Mouse (Mus musculus) small intestine, adult 10 weeks (tissue): Measurements from ENCODE around the gene Myo18b. TPM values are rescaled to one million over a fixed set of nuclear protein-coding genes. Genes with fewer than 3 reads are reported as not detected.

Source experiments
- polyA plus RNA-seq: library from polyadenylated mRNA; stranded (reverse); fragments of 350-450 nt; fragmentation: Illumina TruSeq; extraction: RNeasy Lipid Tissue Mini Kit (QIAGEN cat#74804); gene quantifications from one replicate; pipeline ENCODE4 v1.2.3, GENCODE M21; 2014; ENCODE audit warnings: low replicate concordance

Gene Myo18b
- polyA plus RNA-seq: not detected

DNA sequence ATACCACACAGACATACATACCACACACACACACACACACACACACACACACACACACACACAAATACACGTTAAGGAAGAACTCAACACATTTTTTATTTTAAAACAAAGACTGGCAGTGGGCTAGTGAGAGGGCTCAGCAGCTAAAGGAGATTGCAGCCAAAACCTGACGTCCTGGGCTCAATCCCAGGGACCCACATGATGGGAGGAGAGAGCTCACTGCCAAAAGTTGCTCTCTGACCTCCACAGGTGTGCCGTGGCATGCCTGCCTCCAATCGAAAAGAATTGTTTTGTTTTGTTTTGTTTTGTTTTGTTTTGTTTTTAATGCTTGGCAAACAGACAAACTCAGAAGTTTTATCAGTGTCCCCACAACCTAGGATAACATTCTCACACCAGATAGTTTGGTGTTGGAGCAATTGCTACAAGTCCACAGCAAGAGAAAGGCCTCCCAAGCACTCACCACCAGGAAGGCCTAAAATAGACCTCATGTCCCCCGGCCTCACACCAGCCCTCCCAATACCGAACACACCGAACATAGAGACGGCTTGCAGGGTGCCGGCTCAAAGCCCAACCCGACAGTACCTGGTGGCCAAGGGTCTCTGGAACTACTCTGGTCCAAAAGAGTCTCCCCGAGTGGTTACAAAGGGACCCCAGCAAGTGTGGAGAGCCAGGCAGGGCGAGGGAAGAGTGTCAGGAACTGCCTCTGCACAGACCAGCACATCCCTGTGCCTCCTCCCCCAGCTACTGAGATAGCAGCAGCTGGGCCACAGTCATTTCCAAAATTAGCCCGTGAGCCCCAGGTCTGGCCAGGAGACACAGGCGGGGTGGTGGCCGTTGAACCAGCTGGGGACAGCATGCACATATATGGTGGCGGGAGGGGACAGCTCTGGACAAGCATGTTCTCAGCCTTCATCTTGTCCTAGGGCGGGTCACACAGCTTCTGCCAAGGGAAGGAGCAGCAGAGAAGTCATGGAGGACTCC lies at the start of gene Myo18b:
TSS of gene Myo18b (minus strand) at position 689 of the 981 bp plus-strand sequence.

Other genes starting within 250 kb of the Myo18b start
- 8.7 TPM for gene Grk3, start 119.4 kb upstream of the Myo18b start, polyA plus RNA-seq
- gene Crybb2, start 173.8 kb upstream of the Myo18b start, polyA plus RNA-seq: not detected
- 0.41 TPM for gene Crybb3, start 185.2 kb upstream of the Myo18b start, polyA plus RNA-seq